Mouse (Mus musculus): ENCODE measurements around the gene Chit1.

The Chit1 gene

DNA sequence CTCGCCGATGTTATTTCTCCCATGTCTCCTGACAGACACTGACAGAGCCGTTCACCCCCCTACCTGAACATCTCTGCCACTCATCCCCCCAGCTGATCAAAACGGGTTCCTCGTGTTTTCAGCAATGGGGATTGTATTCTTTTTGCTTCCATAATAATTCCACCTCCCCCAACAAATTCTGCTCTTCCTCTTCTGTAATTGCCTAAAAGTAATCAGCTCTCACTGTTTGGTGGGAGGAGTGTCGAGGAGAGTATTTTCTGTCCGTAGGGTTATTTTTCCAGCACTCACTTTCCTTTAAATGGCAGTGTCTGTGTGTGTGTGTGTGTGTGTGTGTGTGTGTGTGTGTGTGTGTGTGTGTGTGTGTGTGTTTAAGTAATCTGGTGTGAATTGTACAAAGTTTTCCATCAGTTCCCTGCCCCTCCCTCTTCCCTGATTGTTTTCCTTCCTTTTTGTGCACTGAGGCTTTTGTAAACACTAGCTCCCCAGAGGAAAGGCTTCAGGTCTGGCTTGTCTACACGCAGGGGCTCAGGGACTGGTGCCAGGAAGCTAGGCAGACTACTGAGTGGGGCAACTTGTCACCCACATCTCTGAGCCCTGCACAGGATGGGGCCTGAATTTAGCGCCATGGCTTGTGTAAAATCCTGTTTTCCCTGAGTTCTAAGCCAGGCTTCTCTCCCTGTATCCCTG is 31.4 kb upstream of the Chit1 start:
- peak; percentile 66 for DNase-seq (ENCODE audit: low read depth, low spot score)

DNA sequence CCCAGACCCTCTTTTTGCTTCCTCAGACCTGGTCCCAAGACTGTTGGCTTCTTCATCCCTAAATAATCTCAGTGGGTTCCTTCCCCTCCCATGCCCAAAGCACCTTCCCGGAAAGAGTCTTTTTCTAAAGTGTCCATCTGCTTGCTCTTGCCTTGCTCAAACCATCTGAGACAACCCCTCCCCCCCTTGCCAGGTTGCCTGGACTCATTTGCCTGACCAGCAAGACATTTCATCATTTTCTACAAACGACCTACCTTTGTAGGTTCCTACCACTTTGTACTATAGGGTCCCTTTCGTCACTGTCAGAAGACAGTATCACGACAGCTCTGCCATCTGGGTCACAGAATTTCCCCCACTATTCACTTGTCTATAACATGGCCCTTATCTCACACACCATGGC is 30.6 kb upstream of the Chit1 start:
- no peak for DNase-seq (ENCODE audit: low read depth, low spot score)

DNA sequence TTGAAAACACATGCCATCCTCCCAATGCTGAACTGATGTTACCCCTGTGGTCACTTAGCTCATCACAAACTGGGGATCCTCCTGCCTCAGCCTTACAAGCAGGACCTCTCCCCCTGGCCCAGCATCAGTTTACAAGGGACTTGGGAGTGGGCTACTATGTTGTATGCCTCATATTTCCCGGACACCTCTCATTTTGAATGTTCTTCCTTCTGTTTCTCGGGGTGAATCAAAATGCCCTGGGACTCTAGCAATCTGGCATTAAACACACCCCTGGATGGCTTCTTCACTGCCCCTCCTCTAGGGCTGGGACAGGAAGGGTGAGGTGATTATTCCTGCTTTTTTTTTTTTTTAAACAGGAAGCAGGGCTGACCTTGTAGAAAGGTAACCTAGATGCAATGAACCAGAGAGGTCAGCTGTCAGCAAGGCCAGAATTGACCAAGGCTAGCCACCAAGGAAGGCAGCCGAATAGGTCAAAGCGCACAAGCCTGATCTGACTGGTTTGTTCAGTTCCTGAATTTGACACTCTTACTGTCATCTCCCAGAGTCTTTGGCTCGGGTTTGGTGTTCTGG is 30.1 kb upstream of the Chit1 start:
- no peak for DNase-seq (ENCODE audit: low read depth, low spot score)

DNA sequence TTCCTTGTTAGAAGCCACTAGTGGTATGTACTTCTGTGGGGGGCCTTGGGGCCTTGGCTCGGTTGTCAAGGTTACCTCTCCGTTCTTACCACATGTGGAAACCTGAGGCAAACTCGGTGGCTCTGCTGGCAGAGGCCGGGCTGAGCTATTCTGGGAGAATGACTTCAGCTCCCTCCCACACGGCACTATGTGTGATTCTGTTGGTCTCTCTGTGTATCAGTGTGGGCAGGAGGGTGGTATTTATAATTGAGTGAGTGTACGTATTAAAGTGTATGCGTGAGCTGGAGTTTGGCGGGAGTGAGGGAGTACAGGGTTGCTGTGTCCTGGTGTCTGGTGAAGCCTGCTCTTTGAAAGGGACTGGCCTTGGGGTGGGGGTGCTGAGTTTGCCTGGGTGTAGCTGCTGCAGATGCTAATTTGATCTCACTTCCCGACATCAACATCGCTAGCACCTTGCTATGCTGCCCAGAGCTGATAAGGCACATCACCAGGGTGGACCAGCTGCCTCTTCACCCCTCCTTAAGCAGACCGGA is 28.0 kb upstream of the Chit1 start:
- peak; percentile 84 for DNase-seq (ENCODE audit: low read depth, low spot score)

DNA sequence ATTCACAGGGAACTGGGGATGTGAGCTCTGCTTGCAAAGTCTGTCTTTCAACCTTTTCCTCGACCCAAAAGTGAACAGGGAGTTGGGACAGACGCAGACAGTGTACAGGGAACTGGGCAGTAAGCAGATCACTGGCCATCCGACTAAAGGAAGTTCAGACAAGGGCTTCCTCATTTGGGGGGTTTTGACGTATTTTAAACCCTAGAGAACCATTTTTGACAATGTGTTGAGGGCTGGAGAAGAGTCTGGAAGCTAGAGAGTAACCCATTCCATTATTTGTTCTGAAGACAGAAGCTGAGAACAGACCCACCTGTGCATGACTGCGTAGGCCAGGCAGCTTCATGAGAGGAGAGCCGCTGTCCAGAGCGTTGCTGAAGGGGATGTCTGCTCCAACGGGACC is 27.4 kb upstream of the Chit1 start:
- DNase-seq (ENCODE audit: low read depth, low spot score), result no peak

DNA sequence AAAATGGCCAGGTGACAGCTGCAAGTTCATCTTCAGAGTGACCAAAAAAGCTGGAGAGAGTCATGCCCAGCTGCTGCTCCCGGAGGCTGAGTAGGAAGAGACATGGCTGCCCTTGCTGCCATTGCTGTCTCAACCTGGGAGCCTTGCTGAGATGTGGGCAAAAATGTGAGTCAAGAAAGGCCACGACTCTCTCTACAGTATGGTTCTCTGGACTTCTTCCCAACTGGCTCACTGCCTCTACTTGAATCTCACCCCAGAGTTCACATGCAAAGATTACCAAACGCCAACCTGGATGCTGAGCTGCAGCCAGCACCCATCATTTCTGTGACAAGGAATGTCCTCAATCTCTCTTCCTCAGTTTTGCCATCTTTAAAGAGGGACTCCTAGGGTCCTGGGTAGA is 26.9 kb upstream of the Chit1 start:
- DNase-seq (ENCODE audit: low read depth, low spot score), result no peak

DNA sequence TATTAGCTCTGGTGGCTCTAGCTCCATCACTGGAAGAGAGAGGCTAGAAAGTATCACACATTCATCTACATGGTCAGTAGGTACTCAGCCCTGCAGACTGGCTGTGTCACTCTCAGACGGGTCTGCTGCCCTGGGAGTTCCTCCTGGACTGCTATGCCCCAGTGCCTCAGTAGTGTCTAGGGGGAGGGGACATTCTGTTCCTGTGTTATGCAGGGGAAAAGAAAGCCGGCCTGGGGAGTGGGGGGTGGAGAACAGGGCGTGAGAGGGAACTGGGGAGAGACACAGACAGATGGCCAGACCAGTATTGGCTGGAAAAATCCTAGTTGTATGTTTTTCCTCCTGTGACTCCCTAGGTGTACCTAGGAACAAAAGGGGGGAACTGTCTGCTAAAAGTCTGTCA is 25.0 kb upstream of the Chit1 start:
- no peak for DNase-seq (ENCODE audit: low read depth, low spot score)

DNA sequence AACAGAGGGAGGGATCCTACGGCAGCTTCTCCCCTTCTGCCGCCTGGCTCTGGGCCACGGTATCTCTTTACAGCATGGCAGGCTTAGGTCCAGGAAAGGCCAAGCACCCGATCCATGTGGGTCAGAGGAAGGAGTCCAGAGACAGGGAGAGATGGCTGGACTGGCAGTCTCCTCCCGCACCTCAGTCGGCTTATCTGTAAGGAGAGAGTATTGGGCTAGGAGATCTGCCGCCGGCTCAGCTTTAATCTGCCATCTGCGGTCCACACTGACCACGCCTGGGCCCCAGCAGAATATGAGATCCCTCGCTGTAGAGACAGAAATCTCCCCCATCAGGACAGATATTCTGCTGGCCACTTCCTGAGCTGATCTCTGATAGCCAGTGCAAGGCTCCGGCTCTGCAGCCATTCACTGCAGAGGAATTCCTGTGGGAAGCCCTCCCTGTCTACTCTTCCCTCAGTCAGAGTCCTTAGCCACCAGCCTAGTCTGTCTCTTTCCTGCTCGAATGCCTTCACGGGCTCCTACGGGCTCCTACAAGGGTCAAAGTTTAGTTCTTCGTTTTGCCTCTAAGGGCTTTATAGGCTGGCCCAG is 24.1 kb upstream of the Chit1 start:
- DNase-seq (ENCODE audit: low read depth, low spot score), result peak; percentile 91

DNA sequence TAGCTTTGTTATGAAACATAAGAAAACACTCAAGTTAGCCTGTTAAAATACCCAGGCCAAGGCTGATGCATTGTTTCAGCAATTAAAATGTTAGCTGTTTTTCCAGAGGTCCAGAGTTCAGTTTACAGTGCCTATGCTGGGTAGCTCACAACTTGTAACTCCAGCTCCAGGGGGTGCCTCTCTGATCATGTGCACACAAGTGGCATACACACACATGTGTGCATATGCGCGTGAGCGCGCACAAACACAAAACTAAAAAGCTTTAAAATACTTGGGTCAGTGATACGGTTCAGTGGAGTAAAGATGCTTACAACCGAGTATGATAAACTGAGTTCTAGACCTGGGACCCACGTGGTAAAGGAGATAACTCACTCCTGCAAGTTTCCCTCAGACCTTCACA is 22.0 kb upstream of the Chit1 start:
- DNase-seq (ENCODE audit: low read depth, low spot score), result no peak

DNA sequence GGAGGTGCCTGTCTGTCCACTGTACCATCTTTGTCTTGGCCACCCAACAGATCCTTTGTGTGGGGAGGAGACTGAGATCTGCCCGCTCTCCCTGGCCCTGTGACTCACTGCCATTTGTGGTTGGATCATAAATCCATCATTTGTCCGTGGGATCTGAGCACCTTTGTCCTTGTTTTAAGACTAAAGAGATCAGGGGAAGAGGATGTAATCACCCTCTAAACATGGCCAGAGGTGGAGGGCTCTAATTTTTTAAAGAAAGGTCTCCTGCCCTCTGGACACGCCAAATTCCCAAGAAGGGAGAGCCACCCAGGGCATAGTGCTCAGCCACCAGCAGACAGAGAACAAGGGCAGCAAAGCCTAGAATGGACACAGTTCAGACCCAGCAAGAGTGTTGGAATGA is 19.2 kb upstream of the Chit1 start:
- no peak for DNase-seq (ENCODE audit: low read depth, low spot score)

DNA sequence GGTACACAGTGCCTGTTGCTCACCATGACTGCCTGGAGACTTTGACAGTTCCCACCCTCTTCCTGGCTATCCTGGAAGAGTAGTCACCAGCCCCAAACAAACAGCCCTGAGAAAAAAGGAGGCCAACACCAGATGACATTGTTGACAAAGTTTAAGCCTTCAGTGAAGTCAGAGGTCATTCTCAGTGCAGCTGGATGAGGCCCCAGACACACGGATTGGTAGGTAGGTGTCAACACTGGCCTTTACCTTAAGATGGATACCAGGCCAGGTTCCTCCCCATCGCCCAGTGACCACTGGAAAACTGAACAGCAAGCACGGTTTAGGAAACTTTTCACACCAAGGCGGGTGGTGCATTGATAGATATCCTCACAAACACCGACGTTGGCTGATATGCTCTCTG is 18.7 kb upstream of the Chit1 start:
- DNase-seq (ENCODE audit: low read depth, low spot score), result no peak

DNA sequence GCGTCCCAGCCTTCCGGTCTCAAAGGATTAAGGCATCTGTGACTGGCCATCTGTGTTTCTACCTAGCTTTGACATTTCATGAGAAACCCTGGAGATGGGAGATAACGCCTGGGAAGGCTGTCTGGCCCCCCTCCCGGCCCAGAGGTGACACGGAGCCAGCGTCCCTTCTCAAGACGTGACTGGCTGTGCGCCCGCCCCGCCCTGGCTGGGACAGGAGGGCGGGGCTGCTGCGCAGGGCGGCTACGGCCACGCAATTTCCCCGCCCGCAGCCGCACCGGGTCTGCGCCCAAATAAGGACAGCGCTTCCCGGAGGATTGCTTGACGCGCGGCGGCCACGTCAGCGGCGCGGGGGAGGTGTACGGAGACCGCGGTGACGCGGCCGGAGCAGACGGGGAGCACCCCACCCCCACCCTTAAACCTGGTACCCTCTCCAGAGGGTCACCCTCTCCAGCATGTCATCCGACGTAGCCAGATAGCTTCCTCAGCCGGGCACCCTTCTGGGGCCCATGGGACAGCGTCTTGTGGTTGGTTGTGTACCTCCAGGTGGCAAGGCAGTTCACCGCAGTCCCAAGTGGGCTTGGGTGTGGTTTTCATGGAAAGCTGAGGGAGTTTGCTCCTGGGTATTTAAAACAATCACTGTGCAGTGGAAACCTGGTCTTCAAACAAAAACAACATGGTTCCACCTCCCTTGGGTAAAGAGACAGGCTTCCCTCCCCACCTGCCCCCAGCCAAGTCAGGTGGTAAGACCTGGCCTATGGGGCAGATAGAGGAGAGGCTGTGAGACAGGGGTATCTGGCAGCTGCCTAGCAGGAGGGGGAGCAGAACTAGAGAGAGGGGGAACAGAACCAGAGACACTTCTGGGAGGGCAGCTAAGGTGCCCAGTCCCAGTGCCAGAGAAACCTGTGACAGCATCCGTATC is 17.9 kb upstream of the Chit1 start:
- peak; percentile 97 for DNase-seq (ENCODE audit: low read depth, low spot score)

DNA sequence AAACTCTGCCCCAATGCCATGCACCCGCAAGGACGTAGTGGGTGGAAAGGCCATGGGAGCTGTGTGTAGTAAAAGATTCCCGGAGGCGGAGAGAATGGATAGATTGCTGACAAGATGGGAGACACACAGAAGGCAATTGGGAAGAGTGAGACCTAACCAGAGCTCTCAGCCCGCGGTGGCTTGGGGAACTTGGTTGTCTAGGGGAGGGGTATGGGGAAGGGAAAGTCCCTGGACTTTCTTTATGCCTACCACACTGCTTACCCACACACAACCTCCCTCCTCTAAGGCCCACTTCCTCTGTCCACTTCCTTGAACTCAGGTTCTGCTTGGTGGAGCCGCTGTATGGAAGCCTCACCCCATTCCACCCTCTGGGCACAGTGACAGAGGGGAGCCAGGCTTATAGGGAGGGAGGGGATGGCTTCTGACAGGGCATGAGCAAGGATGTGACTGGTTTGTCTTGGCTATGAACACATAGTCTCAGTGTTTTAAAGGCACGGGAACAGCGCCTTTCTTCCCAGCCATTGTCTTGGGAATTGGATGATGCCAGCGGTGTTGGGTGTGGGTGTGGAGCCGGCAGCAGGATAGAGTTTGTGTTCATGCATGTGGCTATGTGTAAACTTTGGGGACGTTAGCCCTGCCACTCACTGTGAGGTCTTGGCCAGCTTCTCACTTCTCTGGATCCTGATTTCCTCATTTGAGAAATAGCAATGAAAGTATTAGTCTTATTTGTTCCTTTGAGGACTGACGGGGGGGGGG is 17.1 kb upstream of the Chit1 start:
- peak; percentile 58 for DNase-seq (ENCODE audit: low read depth, low spot score)

DNA sequence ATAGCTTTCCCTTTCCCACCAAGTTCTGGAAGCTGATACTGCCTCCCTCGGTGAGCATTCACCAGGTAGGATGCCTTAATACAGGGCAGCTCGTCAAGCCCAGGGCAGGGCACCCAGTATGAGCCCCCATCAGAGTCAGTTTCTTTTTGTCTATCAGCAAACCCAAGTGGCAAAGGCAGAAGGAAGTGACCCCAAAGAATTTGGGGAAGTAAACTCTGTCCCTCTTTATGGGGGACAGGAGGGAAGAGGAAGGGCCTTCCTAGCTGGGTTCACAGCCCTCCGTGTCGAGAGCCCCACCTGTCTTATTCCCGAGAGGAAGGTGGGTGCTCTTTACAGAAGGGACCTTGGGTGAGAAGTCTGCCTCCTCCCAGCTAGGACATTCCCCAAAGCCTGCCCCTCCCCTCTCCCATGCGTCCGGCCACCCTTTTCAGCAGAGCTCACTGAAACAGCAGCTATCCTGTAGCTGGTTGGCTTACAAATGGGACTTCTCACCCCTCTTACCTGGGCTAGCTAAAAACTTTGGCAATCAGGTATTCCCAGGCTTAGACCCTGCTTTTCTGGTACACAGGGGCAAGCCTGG is 15.9 kb upstream of the Chit1 start:
- DNase-seq (ENCODE audit: low read depth, low spot score), result no peak

DNA sequence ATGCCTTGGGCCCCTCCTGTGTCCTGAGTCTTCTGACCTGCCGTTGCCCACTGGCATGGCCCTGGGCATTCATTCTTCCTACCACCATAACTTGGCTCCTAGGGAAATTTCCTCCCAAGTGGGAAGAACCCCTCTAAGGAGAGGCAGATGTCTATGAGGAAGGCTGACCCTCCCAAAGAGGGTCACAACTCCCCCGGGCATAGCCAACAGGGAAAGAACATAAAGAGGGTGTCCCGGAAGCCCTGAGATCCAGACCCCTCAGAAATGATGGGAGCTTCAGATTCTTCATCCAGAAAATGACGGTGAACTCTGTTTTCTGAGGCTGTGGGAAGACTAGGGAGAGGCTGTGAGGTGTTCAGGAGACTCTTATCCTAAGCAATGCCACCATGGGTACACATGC is 15.3 kb upstream of the Chit1 start:
- no peak for DNase-seq (ENCODE audit: low read depth, low spot score)

DNA sequence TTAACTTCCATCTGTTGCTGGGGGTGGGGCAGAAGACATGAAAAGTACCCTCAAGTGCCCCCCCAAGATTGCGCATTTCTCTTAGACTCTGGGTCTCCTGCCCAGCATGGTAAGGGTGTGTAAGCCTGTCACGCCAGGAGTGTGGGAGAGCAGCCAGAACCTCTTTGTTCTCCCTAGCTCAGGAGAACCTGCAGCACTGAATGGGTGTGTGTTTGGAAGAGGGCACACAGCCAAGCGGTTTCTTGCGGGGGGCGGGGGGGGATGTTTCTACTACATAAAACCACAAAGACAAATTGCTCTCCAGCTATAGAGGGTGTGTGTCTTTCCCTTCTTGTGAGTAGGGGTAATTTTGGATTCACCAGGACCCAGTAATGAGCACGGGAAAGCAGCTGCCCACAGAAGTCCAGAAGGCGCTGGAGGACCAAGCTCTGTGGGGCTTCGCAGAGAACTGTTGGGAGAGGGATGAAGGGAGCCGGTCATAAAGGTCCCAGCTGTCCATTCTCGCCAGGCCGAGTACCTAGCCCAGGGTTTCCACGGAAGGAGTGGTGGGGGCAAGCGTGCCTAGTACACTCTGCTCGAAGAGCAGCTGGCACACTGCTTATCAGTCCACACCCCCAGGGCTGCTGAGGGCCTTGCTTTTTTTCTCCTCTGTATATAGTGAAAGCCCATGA is 14.6 kb upstream of the Chit1 start:
- DNase-seq (ENCODE audit: low read depth, low spot score), result no peak

DNA sequence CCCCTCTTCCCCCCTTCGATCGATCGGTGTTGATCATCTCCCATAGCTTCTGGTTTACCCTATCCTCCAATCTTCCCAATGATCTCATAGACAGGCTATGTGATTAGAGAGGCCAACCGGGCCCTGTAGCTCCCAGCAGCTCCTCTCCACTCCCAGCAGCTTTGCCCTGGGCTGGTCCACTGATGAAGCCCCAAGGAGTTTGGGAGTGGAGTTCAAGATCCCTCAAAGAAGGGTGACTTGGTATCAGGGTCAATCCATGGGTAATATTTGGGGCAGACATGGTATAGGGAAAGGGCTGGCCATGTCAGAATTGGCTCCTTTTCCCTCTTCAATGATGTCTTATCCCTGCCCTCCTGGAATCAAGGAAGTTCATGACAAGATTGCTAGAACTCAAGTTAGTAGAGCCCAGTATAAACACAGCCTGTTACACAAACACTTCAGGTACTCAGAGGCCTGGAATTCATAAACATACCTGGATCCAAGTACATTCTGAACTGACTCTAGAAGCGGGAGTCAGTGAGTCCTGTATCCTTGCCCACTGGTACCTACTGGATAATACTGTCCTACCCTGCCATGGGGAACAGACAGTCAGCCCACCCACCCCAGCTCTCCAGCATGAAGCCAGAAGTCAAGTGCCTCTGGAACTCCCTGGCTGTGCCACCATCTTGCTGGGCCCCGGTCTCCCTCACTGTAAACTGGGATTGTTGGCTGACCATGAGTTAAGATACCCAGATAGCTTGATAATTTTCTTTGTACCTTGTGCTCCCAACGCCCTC is 13.8 kb upstream of the Chit1 start:
- no peak for DNase-seq (ENCODE audit: low read depth, low spot score)

DNA sequence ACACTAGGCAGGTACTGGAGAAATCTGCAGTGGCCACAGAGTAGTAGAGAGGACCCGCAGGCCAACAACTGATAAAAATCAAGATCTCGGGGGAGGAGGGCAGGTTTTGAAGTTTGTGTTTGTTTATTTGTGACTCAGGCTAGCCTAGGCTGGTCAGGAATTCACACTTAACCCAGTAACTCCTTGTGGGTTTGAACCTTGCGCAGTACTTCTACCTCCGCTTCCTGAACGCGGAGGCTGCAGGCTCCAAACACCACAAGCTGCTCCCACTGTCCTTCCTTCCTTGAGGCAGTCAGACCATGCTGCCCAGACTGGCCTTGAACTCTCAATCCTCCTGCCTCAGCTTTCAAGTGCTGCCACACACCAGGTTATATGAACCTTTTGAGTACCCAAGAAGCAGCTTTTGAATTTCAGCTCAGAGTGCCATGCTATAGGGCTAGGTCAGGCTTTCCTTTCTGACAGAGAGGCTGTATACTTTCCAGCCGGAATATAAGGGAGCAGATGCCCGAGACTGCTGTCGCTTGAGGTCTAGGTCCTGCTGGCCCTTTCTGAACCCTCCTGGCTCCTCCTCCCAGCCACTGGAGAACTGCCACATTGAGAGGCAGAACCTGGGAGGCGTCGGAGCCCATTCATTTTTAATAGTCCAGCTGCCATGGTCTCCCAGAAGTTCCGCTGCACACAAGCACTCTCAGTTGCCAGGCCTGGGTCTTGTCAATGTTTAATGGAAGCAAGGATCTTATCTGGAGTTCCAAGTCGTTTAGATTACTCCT is 12.9 kb upstream of the Chit1 start:
- DNase-seq (ENCODE audit: low read depth, low spot score), result peak; percentile 75

Data from skeletal muscle tissue, adult 2 months (tissue).